Mouse (Mus musculus): ENCODE results near the gene Fam206a.

Gene Fam206a

DNA sequence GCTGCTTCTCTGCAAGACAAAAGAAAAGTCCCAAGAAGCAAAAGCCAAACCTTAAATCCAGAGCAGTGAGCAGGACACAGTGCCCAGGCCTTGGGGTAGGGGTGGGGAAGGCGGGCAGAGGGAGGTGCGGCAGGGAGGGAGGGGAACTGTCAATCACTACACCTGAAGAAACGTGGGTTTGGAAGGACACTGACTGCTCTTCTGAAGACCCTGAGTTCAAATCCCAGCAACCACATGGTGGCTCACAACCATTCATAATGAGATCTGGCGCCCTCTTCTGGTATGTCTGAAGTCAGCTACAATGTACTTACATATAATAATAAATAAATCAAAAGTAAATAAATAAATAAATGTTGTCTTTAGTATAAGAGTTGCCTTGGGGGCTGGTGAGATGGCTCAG is 42.8 kb downstream of the Fam206a start:
- DNase-seq, result no peak

DNA sequence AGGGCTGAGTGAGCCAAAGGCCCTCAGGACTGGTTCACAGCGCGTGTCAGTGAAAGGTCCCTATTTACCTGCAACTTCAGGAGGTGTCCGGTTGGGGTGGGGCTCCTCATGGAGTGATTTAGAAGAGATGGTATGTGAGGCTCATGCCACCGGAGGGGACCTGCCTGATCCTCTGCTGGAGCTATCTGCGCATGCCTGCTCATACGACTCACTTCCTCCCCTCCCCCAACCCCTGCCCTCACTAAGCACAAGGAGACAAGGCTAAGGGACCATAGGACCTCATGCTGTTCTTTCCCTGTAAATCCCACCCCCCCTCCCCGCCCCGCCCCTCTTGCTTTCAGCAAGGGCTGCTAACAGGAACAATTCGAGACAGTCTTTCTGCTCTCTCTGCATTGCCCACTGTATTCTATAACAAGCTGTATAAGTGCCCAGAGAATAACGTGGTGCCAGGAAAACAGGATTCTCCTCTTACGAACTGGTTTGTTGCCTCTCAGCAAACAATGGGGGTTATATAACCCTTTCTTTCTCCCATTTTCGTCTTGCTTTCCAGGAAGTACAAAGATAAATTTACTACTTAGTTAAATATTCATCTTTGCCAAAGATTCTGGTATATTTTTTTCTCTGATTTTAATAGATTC is 43.9 kb downstream of the Fam206a start:
- no peak for DNase-seq

DNA sequence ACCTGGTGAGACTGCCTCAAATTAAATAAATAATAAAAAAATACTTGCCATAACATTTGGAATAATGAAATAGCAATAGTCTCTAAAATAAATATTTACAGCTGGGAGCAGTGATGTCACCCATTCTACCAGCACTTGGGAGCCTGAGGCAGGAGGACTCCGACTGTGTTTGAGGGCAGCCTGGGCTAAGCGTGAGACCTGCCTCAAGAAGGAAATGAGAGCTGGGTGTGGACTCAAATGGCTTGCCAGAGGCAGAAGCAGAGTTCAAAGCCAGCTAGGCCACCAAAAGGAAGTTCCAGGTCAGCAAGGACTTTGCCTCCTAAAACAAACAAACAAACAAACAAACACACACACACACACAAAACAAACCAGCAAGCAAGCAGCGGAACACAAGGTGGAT is 45.3 kb downstream of the Fam206a start:
- DNase-seq, result no peak

DNA sequence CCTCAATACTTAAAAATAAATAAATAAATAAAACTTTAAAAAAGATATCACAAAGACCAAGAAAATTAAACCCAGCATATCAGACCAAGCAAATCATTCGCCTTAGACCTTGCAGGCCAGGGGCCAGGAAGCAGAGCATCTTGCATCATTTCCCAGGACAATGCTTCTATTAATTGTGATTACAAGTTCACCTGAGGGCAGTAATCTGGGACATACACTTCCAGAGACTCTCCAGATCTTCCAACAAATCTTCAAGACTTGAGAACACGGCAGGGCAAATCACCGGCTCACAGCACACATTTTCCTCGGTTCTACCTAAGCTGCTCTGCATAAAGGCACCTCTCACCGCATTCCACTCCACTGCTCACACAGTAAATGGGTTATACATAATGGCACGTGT is 45.9 kb downstream of the Fam206a start:
- no peak for DNase-seq

DNA sequence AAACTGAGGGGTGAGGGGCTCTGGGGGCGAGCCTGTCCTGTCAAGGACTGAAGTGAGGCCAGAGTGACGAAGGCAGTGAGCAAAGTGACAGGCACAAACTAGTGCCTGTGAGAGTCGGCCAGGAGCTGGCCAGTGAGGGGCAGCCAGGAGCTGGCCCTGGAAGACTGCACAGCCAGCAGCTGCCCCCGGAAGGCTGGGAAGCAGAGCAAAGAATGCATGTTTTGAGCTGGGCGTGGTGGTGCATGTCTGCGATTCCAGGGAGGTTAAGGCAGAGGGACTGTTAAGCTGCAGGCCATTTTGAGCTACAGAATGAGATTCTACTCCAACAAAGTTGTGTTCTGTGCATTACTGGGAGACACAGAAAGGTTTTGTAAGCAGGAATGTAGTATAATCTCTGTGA is 48.6 kb downstream of the Fam206a start:
- peak; percentile 18 to 59 for DNase-seq

DNA sequence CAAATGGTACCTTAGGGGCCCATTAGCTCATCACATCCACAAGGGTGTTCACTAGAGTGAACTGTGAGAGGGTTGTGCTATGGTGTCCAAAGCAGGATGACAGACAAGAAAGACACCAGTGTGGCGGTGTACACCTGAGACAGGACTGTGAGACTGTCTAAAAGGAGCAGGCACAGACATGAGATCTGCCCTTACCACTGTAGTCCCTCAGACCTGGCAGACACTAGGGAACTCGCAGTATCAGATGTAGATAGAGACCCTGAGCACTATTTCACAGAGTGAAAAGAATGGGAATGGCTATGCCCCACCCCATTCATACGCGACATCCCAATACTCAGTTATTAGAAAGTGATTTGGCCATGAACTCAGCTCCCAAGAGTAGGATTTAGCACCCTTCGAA is 53.8 kb downstream of the Fam206a start:
- DNase-seq, result no peak

DNA sequence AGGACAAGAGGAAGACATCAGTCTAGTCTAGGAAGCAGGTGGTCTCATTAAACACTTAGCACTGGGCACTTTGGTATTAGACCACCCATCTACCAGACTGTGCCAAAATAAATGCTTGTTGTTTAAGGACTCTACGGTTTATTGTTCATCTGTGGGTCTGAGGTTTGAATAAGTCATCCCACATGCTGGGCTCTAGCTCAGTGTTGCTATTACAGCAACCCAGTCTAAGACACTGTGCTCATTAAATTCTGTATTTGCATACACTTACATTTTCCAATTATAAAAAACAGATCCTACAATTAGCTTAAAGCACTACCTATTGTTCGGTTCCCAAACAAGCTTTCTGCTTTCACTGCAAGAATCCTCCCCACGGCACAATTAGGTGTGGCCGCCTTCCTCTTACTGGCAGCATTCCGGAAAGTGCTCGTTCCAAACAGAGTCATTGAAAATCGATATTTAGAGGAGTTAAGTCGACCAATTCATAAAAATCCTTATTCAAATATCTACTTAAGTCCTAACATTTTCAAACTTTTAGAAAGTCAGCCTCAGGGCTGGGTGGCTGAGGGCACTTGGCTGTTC is 54.3 kb downstream of the Fam206a start:
- DNase-seq, result no peak

DNA sequence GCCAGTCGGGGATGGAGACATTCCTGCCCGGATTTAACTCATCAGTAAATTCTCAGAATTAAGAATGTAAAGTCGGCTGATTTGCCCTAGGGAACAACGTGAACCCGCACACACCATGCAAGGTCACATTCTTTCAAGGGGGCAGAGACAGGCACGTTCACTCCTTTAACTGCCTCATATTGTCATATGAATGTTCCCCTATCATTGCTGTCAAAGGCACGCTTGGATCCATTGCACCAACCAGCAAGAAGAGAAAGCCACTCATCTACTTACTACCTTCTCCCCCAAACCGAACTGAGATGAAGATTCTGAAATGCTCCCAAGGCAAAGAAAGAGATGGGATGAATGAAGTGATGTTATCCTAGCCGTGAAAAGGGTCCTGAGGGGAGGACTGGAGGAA is 56.6 kb downstream of the Fam206a start:
- DNase-seq, result no peak
